Mouse (Mus musculus) midbrain, postnatal 0 days (tissue): ENCODE data around the gene Chmp4b. TPM values are rescaled to one million over a fixed set of nuclear protein-coding genes. Genes with fewer than 3 reads are reported as not detected.

Experiments
- ATAC-seq: fragments of 200-750 bp; cut with Nextera tagmentation; 2 replicates; pipeline ENCODE4 v1.8.0; 2017; ENCODE audit warnings: moderate number of reproducible peaks, mild to moderate bottlenecking, moderate TSS enrichment, moderate library complexity; ENCODE audit not compliant: low FRiP score
- DNase-seq: peaks from one replicate; pipeline ENCODE4 v3.0.0-alpha.2; 2015; ENCODE audit warnings: low spot score
- H3K27ac ChIP-seq: fragments of 300-500 bp; sonication (generic); 2 replicates; pipeline ENCODE4 v1.5.1; 2014; ENCODE audit warnings: low read depth, mild to moderate bottlenecking, low read length, mixed read lengths
- H3K27me3 ChIP-seq: fragments of 300-500 bp; sonication (generic); 2 replicates; pipeline ENCODE4 v1.6.1; 2014; ENCODE audit warnings: low read length, control low read depth, mixed read lengths; ENCODE audit not compliant: insufficient read depth
- H3K36me3 ChIP-seq: fragments of 300-500 bp; sonication (generic); 2 replicates; pipeline ENCODE4 v1.6.1; 2014; ENCODE audit warnings: low read length, control low read depth, mixed read lengths; ENCODE audit not compliant: insufficient read depth
- H3K4me1 ChIP-seq: fragments of 300-500 bp; sonication (generic); 2 replicates; pipeline ENCODE4 v1.6.1; 2014; ENCODE audit warnings: mild to moderate bottlenecking, control low read depth, antibody characterized with exemption, low read length, mixed read lengths; ENCODE audit not compliant: insufficient read depth
- H3K4me2 ChIP-seq: fragments of 300-500 bp; sonication (generic); 2 replicates; pipeline ENCODE4 v1.6.1; 2014; ENCODE audit warnings: low read depth, mild to moderate bottlenecking, low read length, mixed read lengths; ENCODE audit not compliant: poor library complexity, severe bottlenecking
- H3K4me3 ChIP-seq: fragments of 300-500 bp; sonication (generic); 2 replicates; pipeline ENCODE4 v1.5.1; 2014; ENCODE audit warnings: low read depth, mild to moderate bottlenecking, low read length, moderate library complexity
- H3K9ac ChIP-seq: fragments of 300-500 bp; sonication (generic); replicated peaks from 2 replicates; pipeline ENCODE4 v1.6.1; 2014; ENCODE audit warnings: mild to moderate bottlenecking, low read length, moderate library complexity, mixed read lengths; ENCODE audit not compliant: poor library complexity, severe bottlenecking
- H3K9me3 ChIP-seq: fragments of 300-500 bp; sonication (generic); 2 replicates; pipeline ENCODE4 v1.6.1; 2016; ENCODE audit warnings: low read length, control low read depth
- CTCF ChIP-seq: IDR thresholded peaks from 2 replicates; pipeline ENCODE4 v1.5.1; 2016; ENCODE audit warnings: antibody characterized with exemption, mild to moderate bottlenecking
- WGBS: fragments of 180-500 bp; shearing (Covaris S2); extraction: QIAGEN DNeasy Blood & Tissue Kit; methylation state at CpG from one replicate; pipeline ENCODE4 v1.1.7; 2014; 5-methylcytosine and 5-hydroxymethylcytosine counted together
- polyA plus RNA-seq: library from polyadenylated mRNA; unstranded; fragments of >200 nt; fragmentation: Nextera tagmentation; extraction: Ambion mirVana; gene quantifications from 2 replicates; pipeline ENCODE4 v1.2.1, GENCODE M21; 2015
- total RNA-seq: library from RNA; depleted of rRNA; stranded (reverse); fragments of >200 nt; gene quantifications from 2 replicates; pipeline ENCODE4 v1.2.3, GENCODE M21; 2014

Chmp4b gene
- total and polyA plus RNA-seq, 2 experiments from 2014 or later = 31.7 to 156 TPM

- no peaks in the 10 kb centered on the region for H3K4me1 ChIP-seq
- H3K4me2 ChIP-seq = no peak overlapping the region
- H3K27me3 ChIP-seq = no peaks in the 10 kb centered on the region
- DNase-seq = no peak
- no peak for TF ChIP-seq CTCF
- no peaks in the 10 kb centered on the region for H3K9me3 ChIP-seq
- no peak overlapping the region for H3K4me3 ChIP-seq
- WGBS = 73% methylated on average over 10 of the region's 11 CpGs
- peaks cover 44% of the 10 kb centered on the region for H3K36me3 ChIP-seq
- no peak overlapping the region for H3K9ac ChIP-seq
- H3K27ac ChIP-seq = no peak overlapping the region
- ATAC-seq = no peak
Observed at GRCm38 (mm10) chr2:154693186-154693940, 41.9 kb downstream of the Chmp4b start.

- no peaks in the 10 kb centered on the region for H3K4me1 ChIP-seq
- no peak for ATAC-seq
- H3K9ac ChIP-seq = no peak overlapping the region
- no peak overlapping the region for H3K4me2 ChIP-seq
- no peaks in the 10 kb centered on the region for H3K27me3 ChIP-seq
- no peak for TF ChIP-seq CTCF
- DNase-seq = no peak
- H3K27ac ChIP-seq = no peak overlapping the region
- no peak overlapping the region for H3K4me3 ChIP-seq
- 92% methylated on average over 12 of the region's 12 CpGs for WGBS
- peaks cover 44% of the 10 kb centered on the region for H3K36me3 ChIP-seq
- no peaks in the 10 kb centered on the region for H3K9me3 ChIP-seq
Observed at GRCm38 (mm10) chr2:154693941-154694256, 42.4 kb downstream of the Chmp4b start.

GRCm38 (mm10) chr2:154695690-154696089 lies 44.2 kb downstream of the Chmp4b start:
- H3K4me3 ChIP-seq = no peak overlapping the region
- 64% methylated on average over 8 of the region's 8 CpGs for WGBS
- H3K27me3 ChIP-seq = no peaks in the 10 kb centered on the region
- no peak for TF ChIP-seq CTCF
- H3K4me2 ChIP-seq = no peak overlapping the region
- no peak overlapping the region for H3K9ac ChIP-seq
- H3K9me3 ChIP-seq = no peaks in the 10 kb centered on the region
- H3K4me1 ChIP-seq = no peaks in the 10 kb centered on the region
- no peak overlapping the region for H3K27ac ChIP-seq
- no peak for DNase-seq
- no peak for ATAC-seq
- H3K36me3 ChIP-seq = peaks cover 33% of the 10 kb centered on the region

GRCm38 (mm10) chr2:154696660-154697059 lies 45.2 kb downstream of the Chmp4b start:
- 85% methylated on average over 3 of the region's 3 CpGs for WGBS
- no peak overlapping the region for H3K4me3 ChIP-seq
- TF ChIP-seq CTCF = no peak

GRCm38 (mm10) chr2:154699360-154699759 lies 47.9 kb downstream of the Chmp4b start:
- Histone ChIP-seq H3K27ac (no peak overlapping the region), H3K36me3 (peaks cover 11% of the 10 kb centered on the region), H3K9me3 (no peaks in the 10 kb centered on the region), H3K4me1 (no peaks in the 10 kb centered on the region), H3K9ac (no peak overlapping the region), H3K4me3 (no peak overlapping the region), H3K27me3 (no peaks in the 10 kb centered on the region), H3K4me2 (no peak overlapping the region)
- TF ChIP-seq CTCF = no peak
- 92% methylated on average over 4 of the region's 4 CpGs for WGBS
- no peak for DNase-seq
- ATAC-seq = no peak

More at GRCm38 (mm10) chr2:154696660-154697059, 45.2 kb downstream of the Chmp4b start:
- H3K27me3 ChIP-seq = no peaks in the 10 kb centered on the region
- H3K27ac ChIP-seq = no peak overlapping the region
- DNase-seq (no peak), ATAC-seq (no peak)
- no peak overlapping the region for H3K9ac ChIP-seq
- H3K9me3 ChIP-seq = no peaks in the 10 kb centered on the region
- peaks cover 33% of the 10 kb centered on the region for H3K36me3 ChIP-seq
- H3K4me1 ChIP-seq = no peaks in the 10 kb centered on the region
- no peak overlapping the region for H3K4me2 ChIP-seq

- H3K4me2 ChIP-seq = no peak overlapping the region
- H3K36me3 ChIP-seq = peaks cover 3% of the 10 kb centered on the region
- no peak for ATAC-seq
- no peaks in the 10 kb centered on the region for H3K27me3 ChIP-seq
- H3K27ac ChIP-seq = no peak overlapping the region
- TF ChIP-seq CTCF = no peak
- H3K4me1 ChIP-seq = no peaks in the 10 kb centered on the region
- no peak overlapping the region for H3K4me3 ChIP-seq
- 85% methylated on average over 2 of the region's 2 CpGs for WGBS
- DNase-seq = no peak
- no peak overlapping the region for H3K9ac ChIP-seq
- no peaks in the 10 kb centered on the region for H3K9me3 ChIP-seq
Observed at GRCm38 (mm10) chr2:154700177-154700576, 48.7 kb downstream of the Chmp4b start.
